Mouse (Mus musculus): ENCODE results near the gene Pds5b. TPM values are rescaled to one million over a fixed set of nuclear protein-coding genes. Genes with fewer than 3 reads are reported as not detected.
"Not testable (repeated sequence)": the region's sequence is repeated elsewhere in the genome, so short reads cannot be mapped to it uniquely, and the experiment has no call there.

The Pds5b gene
- polyA plus RNA-seq, 1 experiment from 2014 or later, result 53.6 TPM

GRCm38 (mm10) chr5:150659425-150659824 is 14.1 kb upstream of the Pds5b start:
- not testable (repeated sequence) for H3K9ac ChIP-seq (ENCODE audit: low read depth, low read length); H3K4me3 ChIP-seq (ENCODE audit: low read length); H3K4me1 ChIP-seq (ENCODE audit: control insufficient read depth, insufficient read depth, low read length); H3K4me2 ChIP-seq (replicated peaks; ENCODE audit: low read depth, low read length); H3K27me3 ChIP-seq (ENCODE audit: control insufficient read depth, insufficient read depth, low read length); H3K27ac ChIP-seq (ENCODE audit: low read depth, low read length); H3K9me3 ChIP-seq (ENCODE audit: control insufficient read depth, low read length); ATAC-seq (ENCODE audit: low FRiP score, low TSS enrichment)
- H3K36me3 ChIP-seq (ENCODE audit: control insufficient read depth, insufficient read depth, low read length), result peaks cover 19% of the 10 kb centered on the region
- 93% methylated on average over 6 of the region's 6 CpGs for WGBS

GRCm38 (mm10) chr5:150660296-150660695 is 13.2 kb upstream of the Pds5b start:
- WGBS, result 93% methylated on average over 3 of the region's 3 CpGs
- H3K4me2 ChIP-seq (replicated peaks; ENCODE audit: low read depth, low read length), result not testable (repeated sequence)

GRCm38 (mm10) chr5:150663926-150664325 is 9.6 kb upstream of the Pds5b start:
- not testable (repeated sequence) for H3K9ac ChIP-seq (ENCODE audit: low read depth, low read length); H3K4me2 ChIP-seq (replicated peaks; ENCODE audit: low read depth, low read length); H3K9me3 ChIP-seq (ENCODE audit: control insufficient read depth, low read length); H3K4me1 ChIP-seq (ENCODE audit: control insufficient read depth, insufficient read depth, low read length); H3K27me3 ChIP-seq (ENCODE audit: control insufficient read depth, insufficient read depth, low read length); H3K4me3 ChIP-seq (ENCODE audit: low read length); ATAC-seq (ENCODE audit: low FRiP score, low TSS enrichment); H3K27ac ChIP-seq (ENCODE audit: low read depth, low read length)
- H3K36me3 ChIP-seq (ENCODE audit: control insufficient read depth, insufficient read depth, low read length), result peaks cover 15% of the 10 kb centered on the region
- 76% methylated on average over 7 of the region's 7 CpGs for WGBS

More at GRCm38 (mm10) chr5:150660296-150660695, 13.2 kb upstream of the Pds5b start:
- ATAC-seq (ENCODE audit: low FRiP score, low TSS enrichment); H3K4me1 ChIP-seq (ENCODE audit: control insufficient read depth, insufficient read depth, low read length); H3K27me3 ChIP-seq (ENCODE audit: control insufficient read depth, insufficient read depth, low read length); H3K9me3 ChIP-seq (ENCODE audit: control insufficient read depth, low read length); H3K4me3 ChIP-seq (ENCODE audit: low read length); H3K27ac ChIP-seq (ENCODE audit: low read depth, low read length); H3K9ac ChIP-seq (ENCODE audit: low read depth, low read length): not testable (repeated sequence)
- peaks cover 19% of the 10 kb centered on the region for H3K36me3 ChIP-seq (ENCODE audit: control insufficient read depth, insufficient read depth, low read length)

- peaks cover 15% of the 10 kb centered on the region for H3K36me3 ChIP-seq (ENCODE audit: control insufficient read depth, insufficient read depth, low read length)
- no peaks in the 10 kb centered on the region for H3K27me3 ChIP-seq (ENCODE audit: control insufficient read depth, insufficient read depth, low read length)
- no peaks in the 10 kb centered on the region for H3K9me3 ChIP-seq (ENCODE audit: control insufficient read depth, low read length)
- peak overlapping the region; percentile 98 for H3K4me3 ChIP-seq (ENCODE audit: low read length)
- peak overlapping the region; percentile 98 for H3K27ac ChIP-seq (ENCODE audit: low read depth, low read length)
- peak overlapping the region; percentile 79 for H3K4me2 ChIP-seq (replicated peaks; ENCODE audit: low read depth, low read length)
- H3K4me1 ChIP-seq (ENCODE audit: control insufficient read depth, insufficient read depth, low read length), result 0 out of 2 replicates have a peak, but pooled peaks cover 5% of the 10 kb centered on the region
- no peak for ATAC-seq (ENCODE audit: low FRiP score, low TSS enrichment)
- H3K9ac ChIP-seq (ENCODE audit: low read depth, low read length), result peak overlapping the region; percentile 93
- under 1% methylated on average over 10 of the region's 10 CpGs for WGBS
Measured at GRCm38 (mm10) chr5:150664794-150665131, 8.8 kb upstream of the Pds5b start.

- peak overlapping the region; percentile 93 for H3K9ac ChIP-seq (ENCODE audit: low read depth, low read length)
- no peaks in the 10 kb centered on the region for H3K9me3 ChIP-seq (ENCODE audit: control insufficient read depth, low read length)
- no peaks in the 10 kb centered on the region for H3K27me3 ChIP-seq (ENCODE audit: control insufficient read depth, insufficient read depth, low read length)
- peak overlapping the region; percentile 98 for H3K27ac ChIP-seq (ENCODE audit: low read depth, low read length)
- H3K4me1 ChIP-seq (ENCODE audit: control insufficient read depth, insufficient read depth, low read length), result 0 out of 2 replicates have a peak, but pooled peaks cover 5% of the 10 kb centered on the region
- WGBS, result under 1% methylated on average over 52 of the region's 52 CpGs
- peaks cover 15% of the 10 kb centered on the region for H3K36me3 ChIP-seq (ENCODE audit: control insufficient read depth, insufficient read depth, low read length)
- ATAC-seq (ENCODE audit: low FRiP score, low TSS enrichment), result peak; percentile 99
- peak overlapping the region; percentile 79 for H3K4me2 ChIP-seq (replicated peaks; ENCODE audit: low read depth, low read length)
- H3K4me3 ChIP-seq (ENCODE audit: low read length), result peak overlapping the region; percentile 98
Measured at GRCm38 (mm10) chr5:150665132-150665954, 8.2 kb upstream of the Pds5b start.

- Histone ChIP-seq H3K9ac (ENCODE audit: low read depth, low read length) (peak within 1 kb of the TSS; percentile 93), H3K27ac (ENCODE audit: low read depth, low read length) (peak within 1 kb of the TSS; percentile 98), H3K36me3 (ENCODE audit: control insufficient read depth, insufficient read depth, low read length) (peaks cover 11% of the 10 kb centered on the region), H3K4me2 (replicated peaks; ENCODE audit: low read depth, low read length) (peak within 1 kb of the TSS; percentile 79), H3K4me3 (ENCODE audit: low read length) (peak within 1 kb of the TSS; percentile 98)
- not testable (repeated sequence) for H3K9me3 ChIP-seq (ENCODE audit: control insufficient read depth, low read length); ATAC-seq (ENCODE audit: low FRiP score, low TSS enrichment); H3K4me1 ChIP-seq (ENCODE audit: control insufficient read depth, insufficient read depth, low read length); H3K27me3 ChIP-seq (ENCODE audit: control insufficient read depth, insufficient read depth, low read length)
- WGBS, result 91% methylated on average over 9 of the region's 9 CpGs
Measured at GRCm38 (mm10) chr5:150666133-150666739, 7.3 kb upstream of the Pds5b start, which contains the start of gene N4bp2l2. TSS of gene N4bp2l2 (minus strand) at chr5:150666183.

- no peak overlapping the region for H3K9ac ChIP-seq (ENCODE audit: low read depth, low read length)
- H3K4me1 ChIP-seq (ENCODE audit: control insufficient read depth, insufficient read depth, low read length), result no peaks in the 10 kb centered on the region
- no peak overlapping the region for H3K27ac ChIP-seq (ENCODE audit: low read depth, low read length)
- ATAC-seq (ENCODE audit: low FRiP score, low TSS enrichment), result no peak
- no peaks in the 10 kb centered on the region for H3K36me3 ChIP-seq (ENCODE audit: control insufficient read depth, insufficient read depth, low read length)
- H3K9me3 ChIP-seq (ENCODE audit: control insufficient read depth, low read length), result no peaks in the 10 kb centered on the region
- 62% methylated on average over 4 of the region's 4 CpGs for WGBS
- no peak overlapping the region for H3K4me3 ChIP-seq (ENCODE audit: low read length)
- no peak overlapping the region for H3K4me2 ChIP-seq (replicated peaks; ENCODE audit: low read depth, low read length)
- H3K27me3 ChIP-seq (ENCODE audit: control insufficient read depth, insufficient read depth, low read length), result no peaks in the 10 kb centered on the region
Measured at GRCm38 (mm10) chr5:150668731-150669130, 4.8 kb upstream of the Pds5b start.

GRCm38 (mm10) chr5:150672343-150672742 is 1.2 kb upstream of the Pds5b start:
- Histone ChIP-seq H3K36me3 (ENCODE audit: control insufficient read depth, insufficient read depth, low read length) (no peaks in the 10 kb centered on the region), H3K9ac (ENCODE audit: low read depth, low read length) (no peak overlapping the region), H3K4me3 (ENCODE audit: low read length) (no peak overlapping the region), H3K27me3 (ENCODE audit: control insufficient read depth, insufficient read depth, low read length) (no peaks in the 10 kb centered on the region), H3K4me1 (ENCODE audit: control insufficient read depth, insufficient read depth, low read length) (peaks cover 12% of the 10 kb centered on the region; the same call in 1 of the 2 replicates), H3K27ac (ENCODE audit: low read depth, low read length) (no peak overlapping the region), H3K4me2 (replicated peaks; ENCODE audit: low read depth, low read length) (no peak overlapping the region), H3K9me3 (ENCODE audit: control insufficient read depth, low read length) (no peaks in the 10 kb centered on the region)
- WGBS, result 90% methylated on average over 7 of the region's 7 CpGs
- ATAC-seq (ENCODE audit: low FRiP score, low TSS enrichment), result no peak

All from kidney, embryonic 14.5 days (tissue).